Mouse (Mus musculus) liver, embryonic 11.5 days (tissue): ENCODE measurements at regions not wholly inside any gene's neighbourhood (a gene's known extent, or its start where the extent isn't known, plus 50 kb on each side); places are given as distances from the start of the nearest gene placed in this dataset.

Experiments used
- ATAC-seq: fragments of 200-750 bp; cut with Nextera tagmentation; replicated peaks from 2 replicates; pipeline ENCODE4 v1.8.0; 2017; ENCODE audit warnings: moderate number of reproducible peaks, mild to moderate bottlenecking, moderate TSS enrichment, moderate library complexity; ENCODE audit not compliant: low FRiP score
- DNase-seq: peaks from one replicate; pipeline ENCODE4 v3.0.0-alpha.2; 2017; ENCODE audit warnings: low spot score
- H3K27ac ChIP-seq: fragments of 300-500 bp; sonication (generic); 2 replicates; pipeline ENCODE4 v1.5.1; 2014; ENCODE audit warnings: mild to moderate bottlenecking, low read depth, low read length, control low read depth
- H3K27me3 ChIP-seq: fragments of 300-500 bp; sonication (generic); replicated peaks from 2 replicates; pipeline ENCODE4 v1.6.1; 2014; ENCODE audit warnings: low read length, mixed read lengths; ENCODE audit not compliant: control insufficient read depth, insufficient read depth
- H3K36me3 ChIP-seq: fragments of 300-500 bp; sonication (generic); 2 replicates; pipeline ENCODE4 v1.6.1; 2014; ENCODE audit warnings: mild to moderate bottlenecking, low read length, moderate library complexity, mixed read lengths; ENCODE audit not compliant: control insufficient read depth, insufficient read depth
- H3K4me1 ChIP-seq: fragments of 300-500 bp; sonication (generic); replicated peaks from 2 replicates; pipeline ENCODE4 v1.6.1; 2014; ENCODE audit warnings: low read length, mixed read lengths; ENCODE audit not compliant: control insufficient read depth, insufficient read depth
- H3K4me2 ChIP-seq: fragments of 300-500 bp; sonication (generic); 2 replicates; pipeline ENCODE4 v1.6.1; 2014; ENCODE audit warnings: mild to moderate bottlenecking, control low read depth, moderate library complexity
- H3K4me3 ChIP-seq: fragments of 300-500 bp; sonication (generic); 2 replicates; pipeline ENCODE4 v1.5.1; 2014; ENCODE audit warnings: low read depth, low read length, control low read depth
- H3K9ac ChIP-seq: fragments of 300-500 bp; sonication (generic); 2 replicates; pipeline ENCODE4 v1.6.1; 2014; ENCODE audit warnings: low read depth, low read length, control low read depth
- H3K9me3 ChIP-seq: fragments of 300-500 bp; sonication (generic); 2 replicates; pipeline ENCODE4 v1.6.1; 2016; ENCODE audit warnings: low read length, inconsistent platforms, mixed read lengths; ENCODE audit not compliant: control insufficient read depth
- WGBS: fragments of 180-500 bp; shearing (Covaris S2); extraction: QIAGEN DNeasy Blood & Tissue Kit; methylation state at CpG from one replicate; pipeline ENCODE4 v1.1.7; 2014; 5-methylcytosine and 5-hydroxymethylcytosine counted together

GRCm38 (mm10) chr6:50808811-50809668, 154.8 kb upstream of the Npvf start:
- Histone ChIP-seq H3K27me3 (no peaks in the 10 kb centered on the region), H3K27ac (no peak overlapping the region), H3K9ac (no peak overlapping the region), H3K9me3 (no peaks in the 10 kb centered on the region), H3K4me1 (peaks cover 5% of the 10 kb centered on the region; the same call in 1 of the 2 replicates), H3K36me3 (no peaks in the 10 kb centered on the region), H3K4me2 (no peak overlapping the region), H3K4me3 (no peak overlapping the region)
- no peak for ATAC-seq
- no peak for DNase-seq
- 54% methylated on average over 24 of the region's 24 CpGs for WGBS

- H3K27ac ChIP-seq = no peak overlapping the region
- WGBS = 34% methylated on average over 4 of the region's 4 CpGs
These were observed 155.4 kb upstream of the Npvf start for GRCm38 (mm10) chr6:50809669-50809983.

GRCm38 (mm10) chr6:50814936-50815500, 160.8 kb upstream of the Npvf start:
- H3K27ac ChIP-seq = no peak overlapping the region
- no peak overlapping the region for H3K4me3 ChIP-seq
- DNase-seq = no peak
- no peaks in the 10 kb centered on the region for H3K9me3 ChIP-seq
- WGBS = 72% methylated on average over 10 of the region's 10 CpGs
- no peak overlapping the region for H3K4me2 ChIP-seq
- H3K36me3 ChIP-seq = no peaks in the 10 kb centered on the region
- H3K27me3 ChIP-seq = no peaks in the 10 kb centered on the region
- ATAC-seq = no peak
- H3K4me1 ChIP-seq = no peaks in the 10 kb centered on the region
- no peak overlapping the region for H3K9ac ChIP-seq

More at GRCm38 (mm10) chr6:50809669-50809983, 155.4 kb upstream of the Npvf start:
- ATAC-seq = no peak
- Histone ChIP-seq H3K27me3 (no peaks in the 10 kb centered on the region), H3K9me3 (no peaks in the 10 kb centered on the region), H3K9ac (no peak overlapping the region), H3K4me1 (peaks cover 5% of the 10 kb centered on the region; the same call in 1 of the 2 replicates), H3K4me2 (no peak overlapping the region), H3K36me3 (no peaks in the 10 kb centered on the region), H3K4me3 (no peak overlapping the region)
- DNase-seq = no peak

GRCm38 (mm10) chr6:50815579-50815978, 161.3 kb upstream of the Npvf start:
- H3K27ac ChIP-seq = no peak overlapping the region
- no peaks in the 10 kb centered on the region for H3K36me3 ChIP-seq
- DNase-seq (no peak), ATAC-seq (no peak)
- no peaks in the 10 kb centered on the region for H3K9me3 ChIP-seq
- no peak overlapping the region for H3K4me3 ChIP-seq
- no peaks in the 10 kb centered on the region for H3K27me3 ChIP-seq
- H3K4me1 ChIP-seq = no peaks in the 10 kb centered on the region
- WGBS = 78% methylated on average over 8 of the region's 8 CpGs
- no peak overlapping the region for H3K9ac ChIP-seq
- H3K4me2 ChIP-seq = no peak overlapping the region

GRCm38 (mm10) chr6:50817430-50817829, 163.2 kb upstream of the Npvf start:
- ATAC-seq (no peak), DNase-seq (no peak)
- H3K27ac ChIP-seq = no peak overlapping the region
- no peaks in the 10 kb centered on the region for H3K36me3 ChIP-seq
- H3K4me1 ChIP-seq = no peaks in the 10 kb centered on the region
- H3K4me2 ChIP-seq = no peak overlapping the region
- no peak overlapping the region for H3K9ac ChIP-seq
- H3K27me3 ChIP-seq = peaks cover 6% of the 10 kb centered on the region
- H3K4me3 ChIP-seq = no peak overlapping the region
- no peaks in the 10 kb centered on the region for H3K9me3 ChIP-seq
- 66% methylated on average over 10 of the region's 10 CpGs for WGBS

GRCm38 (mm10) chr6:50818433-50818832, 164.2 kb upstream of the Npvf start:
- peaks cover 3% of the 10 kb centered on the region; the same call in 1 of the 2 replicates for H3K4me1 ChIP-seq
- no peaks in the 10 kb centered on the region for H3K36me3 ChIP-seq
- no peak overlapping the region for H3K4me2 ChIP-seq
- 82% methylated on average over 5 of the region's 5 CpGs for WGBS
- no peak for ATAC-seq
- no peaks in the 10 kb centered on the region for H3K9me3 ChIP-seq
- H3K27ac ChIP-seq = no peak overlapping the region
- no peak overlapping the region for H3K9ac ChIP-seq
- no peak for DNase-seq
- H3K4me3 ChIP-seq = no peak overlapping the region
- peaks cover 15% of the 10 kb centered on the region for H3K27me3 ChIP-seq

GRCm38 (mm10) chr6:50818891-50819541, 164.8 kb upstream of the Npvf start:
- DNase-seq (no peak), ATAC-seq (no peak)
- Histone ChIP-seq H3K4me2 (no peak overlapping the region), H3K4me1 (peaks cover 4% of the 10 kb centered on the region; the same call in 1 of the 2 replicates), H3K9me3 (no peaks in the 10 kb centered on the region), H3K9ac (no peak overlapping the region), H3K36me3 (no peaks in the 10 kb centered on the region), H3K27ac (no peak overlapping the region), H3K27me3 (peaks cover 17% of the 10 kb centered on the region), H3K4me3 (no peak overlapping the region)
- WGBS = 64% methylated on average over 10 of the region's 10 CpGs

- no peak overlapping the region for H3K9ac ChIP-seq
- DNase-seq = no peak
- no peak overlapping the region for H3K4me2 ChIP-seq
- no peaks in the 10 kb centered on the region for H3K36me3 ChIP-seq
- no peak overlapping the region; the same call in 1 of the 2 replicates for H3K27ac ChIP-seq
- H3K4me3 ChIP-seq = no peak overlapping the region
- H3K27me3 ChIP-seq = peaks cover 17% of the 10 kb centered on the region
- WGBS = 62% methylated on average over 12 of the region's 12 CpGs
- no peak for ATAC-seq
- peaks cover 4% of the 10 kb centered on the region; the same call in 1 of the 2 replicates for H3K4me1 ChIP-seq
- no peaks in the 10 kb centered on the region for H3K9me3 ChIP-seq
These were observed 167.4 kb upstream of the Npvf start for GRCm38 (mm10) chr6:50821401-50822235.
